Comparison of ENCODE assay signal across 8 mouse cellular contexts in the genomic region with DNA sequence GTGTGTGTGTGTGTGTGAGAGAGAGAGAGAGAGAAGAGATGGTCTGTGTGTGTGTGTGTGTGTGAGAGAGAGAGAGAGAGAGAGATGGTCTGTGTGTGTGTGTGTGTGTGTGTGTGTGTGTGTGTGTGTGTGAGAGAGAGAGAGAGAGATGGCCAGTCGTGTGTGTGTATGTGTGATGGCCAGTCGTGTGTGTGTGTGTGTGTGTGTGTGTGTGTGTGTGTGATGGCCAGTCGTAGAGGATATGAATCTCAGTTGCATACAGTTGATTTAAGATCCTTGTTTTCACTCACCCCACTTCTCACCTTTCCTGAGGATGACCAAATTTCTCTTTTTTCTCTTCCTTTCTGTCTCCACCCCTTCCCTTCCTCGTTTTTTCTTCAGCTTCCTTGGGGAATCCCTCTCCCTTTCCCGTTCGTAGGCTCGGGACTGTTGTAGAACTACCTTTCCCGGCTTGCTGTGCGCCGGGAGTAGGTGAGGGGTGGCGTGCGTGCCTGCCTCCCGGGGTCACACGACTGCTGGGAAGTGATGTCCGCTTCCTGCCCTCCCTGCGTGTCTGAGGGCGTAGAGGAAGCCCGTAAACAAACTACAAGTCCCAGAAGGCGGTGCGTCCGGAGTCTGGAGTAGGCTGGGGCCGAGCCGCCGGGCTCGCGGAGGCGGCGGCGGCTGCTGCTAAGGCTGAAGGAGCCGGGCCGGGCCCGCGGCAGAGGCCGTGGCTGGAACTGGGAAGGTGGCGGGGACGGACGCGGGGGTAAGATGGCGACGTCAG. TPM values are rescaled to one million over a fixed set of nuclear protein-coding genes. Genes with fewer than 3 reads are reported as not detected.
DNase-seq lines count a peak whose midpoint lies in the region; ATAC-seq and TF ChIP-seq lines count a peak whose summit lies in the region.

A gene (plus strand): TSS at position 511 of the 766 bp plus-strand sequence.

- peaks cover 7% of the 10 kb centered on the region for H3K4me1 ChIP-seq in cortical plate, adult 2 months (ENCODE audit: control insufficient read depth, insufficient read depth, low read length)
- H3K4me1 ChIP-seq in megakaryocyte, embryonic 14.5 days = peaks cover 50% of the 10 kb centered on the region

- DNase-seq in gastrocnemius, adult 8-10 months (ENCODE audit: low spot score in 2 of 2) = peak; percentile 93 to 95
- DNase-seq in hindlimb bud, embryonic 11.5 days (ENCODE audit: extremely low spot score, low read depth, low spot score) = peak; percentile 84
- peak; percentile 87 to 99 for DNase-seq in left cerebral cortex, adult 8-10 months (ENCODE audit: low spot score in 2 of 2)
- DNase-seq in right cerebral cortex, postnatal 10 days (ENCODE audit: low spot score in 2 of 2) = peak; percentile 98 to 99
- DNase-seq in urinary bladder, postnatal 25 days (ENCODE audit: low spot score) = peak; percentile 81

- ATAC-seq in activated CD4-positive, CD25-positive, alpha-beta regulatory T cell, adult 4 months = peak; percentile 97

- peak; percentile 45; the same call in 1 of the 2 replicates for TF ChIP-seq POLR2A in cortical plate, adult 2 months (IDR thresholded peaks at IDR 0.05; ENCODE audit: extremely low read depth, insufficient read depth, low read length)

- peaks cover 57% of the 10 kb centered on the region for H3K36me3 ChIP-seq in megakaryocyte, embryonic 14.5 days (replicated peaks; ENCODE audit: low read length)

- no peaks in the 10 kb centered on the region for H3K27me3 ChIP-seq in megakaryocyte, embryonic 14.5 days (replicated peaks)

- no peak for TF ChIP-seq CTCF in cortical plate, adult 2 months (IDR thresholded peaks at IDR 0.05; ENCODE audit: extremely low read depth, insufficient read depth, low read length)

- no peaks in the 10 kb centered on the region for H3K9me3 ChIP-seq in megakaryocyte, embryonic 14.5 days

- peak within 1 kb of the TSS; percentile 81 for H3K27ac ChIP-seq in cortical plate, adult 2 months (ENCODE audit: insufficient read depth, low read length)

- H3K4me3 ChIP-seq in cortical plate, adult 2 months (ENCODE audit: insufficient read depth, low read length) = peak within 1 kb of the TSS; percentile 79
- peak within 1 kb of the TSS; percentile 96 for H3K4me3 ChIP-seq in megakaryocyte, embryonic 14.5 days (replicated peaks)

RNA-seq across cellular contexts. Expression of the gene that starts here (rescaled TPM):
- 10 to 100 TPM; 33.2 to 42.9 TPM for polyA plus RNA-seq in activated CD4-positive, CD25-positive, alpha-beta regulatory T cell, adult 4 months (2017; shearing (Covaris generic))
- polyA plus RNA-seq in cortical plate, adult 2 months (2012; rRNA removed) = 45.7 and 48.8 TPM in 2 replicates
- total RNA-seq in gastrocnemius, adult 8-10 months (2022) = 10 to 100 TPM; 15.3 to 21.7 (median 16.5) TPM
- 10 to 100 TPM; 33.0 to 41.6 (median 35.8) TPM for total RNA-seq in left cerebral cortex, adult 8-10 months (2022)
- polyA plus RNA-seq in megakaryocyte, embryonic 14.5 days (2012; ENCODE audit: insufficient read depth, low replicate concordance) = 53.7 and 79.0 TPM in 2 replicates

Comparison
In these comparisons a context has a peak if more than half of its experiments do, and no peak if none do; other contexts are left out.
1. Peak in every context shown above with its lines: DNase-seq, ATAC-seq, H3K4me3 ChIP-seq and H3K27ac ChIP-seq.